Comparison of ENCODE assay signal across 35 mouse cellular contexts in the genomic region with DNA sequence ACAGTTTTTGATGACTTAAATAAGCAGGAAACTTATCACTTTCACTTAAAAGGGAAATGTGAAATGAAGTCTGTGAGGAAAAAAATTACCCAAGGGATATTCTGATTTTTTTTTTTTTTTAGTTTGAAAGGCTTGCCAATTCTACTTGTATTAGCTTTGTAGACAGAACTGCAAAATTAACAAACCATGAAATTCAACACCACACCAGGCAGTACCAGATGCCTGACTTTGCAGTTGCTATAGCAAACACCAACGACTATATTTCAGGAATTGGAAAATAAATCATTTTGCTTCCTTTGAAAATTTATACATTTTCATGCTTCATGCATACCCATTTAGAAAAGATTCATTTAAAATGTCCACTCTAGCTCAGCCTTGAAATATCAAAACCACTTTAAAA.
DNase-seq lines count a peak whose midpoint lies in the region; ATAC-seq lines count a peak whose summit lies in the region.
"Had no signal": no experiment of that assay in that cellular context is flagged by ENCODE, and none has a peak within 500 bp of the region (broad histone marks: within the 10 kb centered on the region; RNA-seq: fewer than 3 reads in every experiment).

No protein-coding gene starts in this region.

- H3K27me3 ChIP-seq in embryonic facial prominence, embryonic 14.5 days (replicated peaks; ENCODE audit: control insufficient read depth, insufficient read depth, low read length): no peaks in the 10 kb centered on the region
- H3K27me3 ChIP-seq in embryonic facial prominence, embryonic 10.5 days (replicated peaks; ENCODE audit: low read depth, poor library complexity, severe bottlenecking): no peaks in the 10 kb centered on the region
- H3K27me3 ChIP-seq: embryonic facial prominence, embryonic 15.5 days; heart, embryonic 12.5 days; intestine, embryonic 15.5 days; liver, embryonic 15.5 days; lung, embryonic 15.5 days; megakaryocyte, embryonic 14.5 days; midbrain, embryonic 15.5 days; neural tube, embryonic 15.5 days; stomach, embryonic 15.5 days had no signal

- ATAC-seq in embryonic facial prominence, embryonic 14.5 days (ENCODE audit: low read depth): no peak
- ATAC-seq: activated CD4-positive, CD25-positive, alpha-beta regulatory T cell, adult 4 months; hindbrain, embryonic 16.5 days; intestine, embryonic 15.5 days; midbrain, embryonic 15.5 days had no signal

- H3K4me1 ChIP-seq in embryonic facial prominence, embryonic 14.5 days (ENCODE audit: control insufficient read depth, insufficient read depth, low read length): no peaks in the 10 kb centered on the region
- no peaks in the 10 kb centered on the region for H3K4me1 ChIP-seq in embryonic facial prominence, embryonic 10.5 days
- H3K4me1 ChIP-seq: embryonic facial prominence, embryonic 15.5 days; heart, embryonic 12.5 days; hindbrain, embryonic 10.5 days; intestine, embryonic 15.5 days; limb, embryonic 10.5 days; liver, embryonic 15.5 days; lung, embryonic 15.5 days; megakaryocyte, embryonic 14.5 days; midbrain, embryonic 15.5 days; neural tube, embryonic 15.5 days; stomach, embryonic 15.5 days had no signal

- peak; percentile 4 for DNase-seq in embryonic facial prominence, embryonic 14.5 days (ENCODE audit: low spot score)
- DNase-seq in embryonic facial prominence, embryonic 10.5 days (ENCODE audit: low spot score): no peak
- peak; percentile 15 to 70 for DNase-seq in layer of hippocampus, adult 18-20 months (ENCODE audit: low spot score in 2 of 2)
- no peak for DNase-seq in layer of hippocampus, postnatal 10 days (ENCODE audit: low spot score in 2 of 2)
- DNase-seq in right cerebral cortex, adult 2 months (ENCODE audit: low spot score in 2 of 2): peak; percentile 4
- no peak for DNase-seq in right cerebral cortex, postnatal 36 days (ENCODE audit: low spot score in 2 of 2)
- DNase-seq in spleen, adult 18-20 months: no peak
- DNase-seq in neural tube, embryonic 10.5 days (ENCODE audit: extremely low spot score, low spot score): no peak
- DNase-seq: adrenal gland, adult 8-10 months; cerebellum, adult 8-10 months; cerebellum, postnatal 36 days; embryo, embryonic 11 days; gastrocnemius, postnatal 10 days; heart, adult 18-20 months; heart, postnatal 10 days; kidney, adult 8-10 months; kidney, postnatal 25 days; liver; lung, postnatal 36 days; right cerebral cortex, postnatal 14 days; thymus, adult 18-20 months; thymus, postnatal 36 days had no signal

- H3K4me3 ChIP-seq in embryonic facial prominence, embryonic 14.5 days (ENCODE audit: low read depth, low read length): no peak overlapping the region
- H3K4me3 ChIP-seq in embryonic facial prominence, embryonic 10.5 days: no peak overlapping the region
- H3K4me3 ChIP-seq: embryonic facial prominence, embryonic 15.5 days; heart, embryonic 12.5 days; hindbrain, embryonic 10.5 days; intestine, embryonic 15.5 days; limb, embryonic 10.5 days; liver, embryonic 15.5 days; lung, embryonic 15.5 days; megakaryocyte, embryonic 14.5 days; midbrain, embryonic 15.5 days; neural tube, embryonic 15.5 days; stomach, embryonic 15.5 days had no signal

- H3K9ac ChIP-seq in embryonic facial prominence, embryonic 14.5 days (ENCODE audit: low read depth, low read length): no peak overlapping the region
- H3K9ac ChIP-seq: embryonic facial prominence, embryonic 15.5 days; heart, embryonic 12.5 days; intestine, embryonic 15.5 days; liver, embryonic 15.5 days; lung, embryonic 15.5 days; midbrain, embryonic 15.5 days; neural tube, embryonic 15.5 days; stomach, embryonic 15.5 days had no signal

- 29% methylated on average over 1 of the region's 1 CpGs for WGBS in embryonic facial prominence, embryonic 14.5 days
- WGBS in embryonic facial prominence, embryonic 10.5 days: 61% methylated on average over 1 of the region's 1 CpGs

- H3K4me2 ChIP-seq in embryonic facial prominence, embryonic 14.5 days (ENCODE audit: low read depth, low read length): no peak overlapping the region
- H3K4me2 ChIP-seq: embryonic facial prominence, embryonic 15.5 days; heart, embryonic 12.5 days; intestine, embryonic 15.5 days; liver, embryonic 15.5 days; lung, embryonic 15.5 days; midbrain, embryonic 15.5 days; neural tube, embryonic 15.5 days; stomach, embryonic 15.5 days had no signal

- no peak overlapping the region for H3K27ac ChIP-seq in embryonic facial prominence, embryonic 14.5 days (replicated peaks; ENCODE audit: low read depth, low read length)
- H3K27ac ChIP-seq in embryonic facial prominence, embryonic 10.5 days (replicated peaks): no peak overlapping the region
- H3K27ac ChIP-seq: embryonic facial prominence, embryonic 15.5 days; hindbrain, embryonic 10.5 days; intestine, embryonic 15.5 days; limb, embryonic 10.5 days; liver, embryonic 15.5 days; lung, embryonic 15.5 days; midbrain, embryonic 15.5 days; neural tube, embryonic 15.5 days; stomach, embryonic 15.5 days had no signal

- H3K9me3 ChIP-seq in embryonic facial prominence, embryonic 14.5 days (ENCODE audit: control insufficient read depth, low read length): no peaks in the 10 kb centered on the region
- no peaks in the 10 kb centered on the region for H3K9me3 ChIP-seq in embryonic facial prominence, embryonic 10.5 days
- H3K9me3 ChIP-seq: embryonic facial prominence, embryonic 15.5 days; heart, embryonic 12.5 days; hindbrain, embryonic 10.5 days; intestine, embryonic 15.5 days; limb, embryonic 10.5 days; liver, embryonic 15.5 days; lung, embryonic 15.5 days; megakaryocyte, embryonic 14.5 days; midbrain, embryonic 15.5 days; neural tube, embryonic 15.5 days; stomach, embryonic 15.5 days had no signal

- H3K36me3 ChIP-seq in embryonic facial prominence, embryonic 14.5 days (ENCODE audit: control insufficient read depth, insufficient read depth, low read length): no peaks in the 10 kb centered on the region
- H3K36me3 ChIP-seq in embryonic facial prominence, embryonic 10.5 days (replicated peaks): no peaks in the 10 kb centered on the region
- H3K36me3 ChIP-seq: embryonic facial prominence, embryonic 15.5 days; heart, embryonic 12.5 days; hindbrain, embryonic 10.5 days; intestine, embryonic 15.5 days; limb, embryonic 10.5 days; liver, embryonic 15.5 days; lung, embryonic 15.5 days; midbrain, embryonic 15.5 days; neural tube, embryonic 15.5 days; stomach, embryonic 15.5 days had no signal

Comparison
In these comparisons a context has a peak if more than half of its experiments do, and no peak if none do; other contexts are left out.
1. DNase-seq: peak in embryonic facial prominence, embryonic 14.5 days (single experiment), layer of hippocampus, adult 18-20 months (2 of 2) and right cerebral cortex, adult 2 months (2 of 2); none in embryonic facial prominence, embryonic 10.5 days (single experiment), layer of hippocampus, postnatal 10 days (0 of 2), right cerebral cortex, postnatal 36 days (0 of 2), spleen, adult 18-20 months (0 of 2) and neural tube, embryonic 10.5 days (single experiment).